Mouse (Mus musculus): ENCODE measurements around the gene C1ql2. TPM values are rescaled to one million over a fixed set of nuclear protein-coding genes. Genes with fewer than 3 reads are reported as not detected.

C1ql2 gene
- total and polyA plus RNA-seq, 3 experiments: 0.11 TPM; not detected in 2

- no peak for TF ChIP-seq GATA1 (IDR thresholded peaks at IDR 0.05; ENCODE audit: borderline replicate concordance, low read length)
- no peak for TF ChIP-seq TAL1 (conservative IDR thresholded peaks at IDR 0.05; ENCODE audit: low read depth, low read length)
- no peak for TF ChIP-seq POLR2AphosphoS5 (IDR thresholded peaks at IDR 0.05; ENCODE audit: insufficient replicate concordance, low read depth, low read length)
- no peak for TF ChIP-seq GATA2 (IDR thresholded peaks at IDR 0.05; ENCODE audit: borderline replicate concordance, low read depth, low read length)
- TF ChIP-seq CTCF (IDR thresholded peaks at IDR 0.05; ENCODE audit: low read depth, low read length): no peak
- no peak for DNase-seq (ENCODE audit: low spot score)
- H3K27me3 ChIP-seq (ENCODE audit: insufficient read depth, low read length): no peaks in the 10 kb centered on the region
Measured at GRCm38 (mm10) chr1:120390336-120390735, 50.0 kb downstream of the C1ql2 start.

More at GRCm38 (mm10) chr1:120390336-120390735, 50.0 kb downstream of the C1ql2 start:
- Histone ChIP-seq H3K9me3 (replicated peaks) (peaks cover 85% of the 10 kb centered on the region), H3K4me1 (ENCODE audit: insufficient read depth, low read depth, low read length) (no peaks in the 10 kb centered on the region), H3K36me3 (replicated peaks) (no peaks in the 10 kb centered on the region), H3K4me3 (ENCODE audit: low read depth, low read length) (no peak overlapping the region)
- no peak for ATAC-seq (ENCODE audit: extremely low read depth, insufficient number of reproducible peaks, low FRiP score, poor library complexity, severe bottlenecking)

Other genes starting within 250 kb of the C1ql2 start
- 118 and 130 TPM in 2 replicates for gene Dbi, start 219.5 kb upstream of the C1ql2 start, total RNA-seq (2014; fragmentation: Nextera tagmentation)
- 625 and 652 TPM in 2 replicates for gene Dbi, start 219.5 kb upstream of the C1ql2 start, total RNA-seq (2017)
- gene Dbi, start 219.5 kb upstream of the C1ql2 start, polyA plus RNA-seq (2012): 13.3 and 14.5 TPM in 2 replicates
- gene 3110009E18Rik, start 219.4 kb upstream of the C1ql2 start, total RNA-seq (2014; fragmentation: Nextera tagmentation): 15.5 and 24.9 TPM in 2 replicates
- 15.0 and 16.1 TPM in 2 replicates for gene 3110009E18Rik, start 219.4 kb upstream of the C1ql2 start, total RNA-seq (2017)
- 4.1 and 7.5 TPM in 2 replicates for gene 3110009E18Rik, start 219.4 kb upstream of the C1ql2 start, polyA plus RNA-seq (2012)
- gene Steap3, start 67.9 kb upstream of the C1ql2 start, total RNA-seq (2014; fragmentation: Nextera tagmentation): 25.3 and 28.5 TPM in 2 replicates
- gene Steap3, start 67.9 kb upstream of the C1ql2 start, total RNA-seq (2017): 10.2 and 11.8 TPM in 2 replicates
- 67.2 and 71.7 TPM in 2 replicates for gene Steap3, start 67.9 kb upstream of the C1ql2 start, polyA plus RNA-seq (2012)
- not detected in 2 replicates for gene Marco, start 164.4 kb downstream of the C1ql2 start, total RNA-seq (2014; fragmentation: Nextera tagmentation)
- gene Marco, start 164.4 kb downstream of the C1ql2 start, total RNA-seq (2017): 0.11 TPM in 1 of 2 replicates, not detected in the other
- gene Marco, start 164.4 kb downstream of the C1ql2 start, polyA plus RNA-seq (2012): not detected in 2 replicates